Mouse (Mus musculus): Measurements from ENCODE around the gene Optc.

Gene Optc

DNA sequence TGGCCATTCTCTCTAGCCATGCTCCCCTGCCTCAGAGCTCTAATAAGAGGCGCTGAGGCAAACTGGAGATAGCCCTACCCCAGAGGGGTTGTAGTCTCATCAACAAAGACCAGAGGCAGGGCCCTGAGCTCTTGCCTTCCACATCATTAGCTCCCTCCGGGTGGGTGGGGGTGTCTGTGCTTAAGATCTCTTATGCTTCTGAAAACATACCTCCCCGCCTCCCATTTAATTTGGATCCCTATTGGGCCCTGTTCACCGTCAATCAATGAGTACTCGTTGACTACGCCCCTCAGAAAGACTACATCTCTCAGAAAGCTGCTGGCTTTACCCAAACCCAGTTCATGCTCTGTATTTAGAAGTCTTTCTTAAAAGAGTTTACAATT lies 10.3 kb upstream of the Optc start:
- DNase-seq (ENCODE audit: low spot score in 2 of 2): no peak

DNA sequence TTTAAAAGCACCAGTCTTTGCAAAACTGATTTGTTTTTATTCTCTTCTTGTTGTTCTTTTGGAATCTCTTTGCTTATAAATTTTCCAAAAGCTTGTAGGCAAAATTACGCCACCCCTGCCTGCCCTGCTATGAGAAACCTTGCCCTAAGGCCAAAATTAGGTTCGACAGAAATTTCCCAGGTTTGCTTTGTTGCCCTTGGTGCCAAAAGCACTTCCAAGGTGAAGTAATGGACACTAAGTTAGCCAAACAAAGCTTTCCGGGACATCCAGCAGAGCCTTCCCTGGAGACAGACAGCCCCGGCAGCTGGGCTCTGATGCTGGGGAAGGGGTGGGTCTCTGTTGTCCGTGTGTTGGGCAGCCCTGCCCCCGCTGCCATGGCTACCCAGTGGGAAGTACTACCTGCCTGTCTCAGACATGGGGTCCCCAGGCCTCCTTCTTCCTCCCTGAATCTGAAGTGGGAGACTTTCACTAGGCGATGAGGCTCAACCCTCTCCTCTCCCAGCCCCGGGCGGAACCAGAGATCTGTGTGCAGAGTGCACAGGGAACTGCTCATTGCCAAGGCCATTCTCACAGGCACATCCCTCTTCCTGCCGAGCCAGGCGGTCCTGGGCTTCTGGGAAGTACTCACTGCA lies 9.8 kb upstream of the Optc start:
- DNase-seq (ENCODE audit: low spot score in 2 of 2): no peak

GRCm38 (mm10) chr1:133915723-133916355 lies 8.0 kb upstream of the Optc start:
- no peak for DNase-seq (ENCODE audit: low spot score in 2 of 2)

- DNase-seq (ENCODE audit: low spot score in 2 of 2): no peak
Observed at GRCm38 (mm10) chr1:133915115-133915514, 7.3 kb upstream of the Optc start.

GRCm38 (mm10) chr1:133913018-133913417 lies 5.2 kb upstream of the Optc start:
- DNase-seq (ENCODE audit: low spot score in 2 of 2): no peak

GRCm38 (mm10) chr1:133911456-133911855 lies 3.7 kb upstream of the Optc start:
- DNase-seq (ENCODE audit: low spot score in 2 of 2): peak in 1 of 2 experiments; percentile 45

DNA sequence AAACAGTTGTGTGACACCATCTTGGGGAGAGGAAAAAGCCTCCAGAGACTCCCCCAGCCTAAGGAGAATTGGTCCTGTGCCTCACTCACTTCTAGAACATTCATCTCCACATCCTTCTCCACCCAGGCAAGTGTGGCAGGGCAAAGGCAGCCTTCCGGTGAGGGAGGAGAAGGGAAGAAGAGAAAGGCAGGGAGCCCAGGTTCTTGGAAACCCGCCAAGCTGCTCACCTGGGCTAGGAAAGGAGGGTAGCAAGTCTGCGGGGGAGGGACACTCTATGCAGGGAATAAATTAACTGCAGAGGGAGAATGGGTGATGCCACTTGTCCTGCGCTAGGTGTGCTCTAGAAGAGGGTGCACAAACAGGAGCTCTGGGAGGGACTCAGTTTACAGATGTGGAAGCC lies 3.2 kb upstream of the Optc start:
- DNase-seq (ENCODE audit: low spot score in 2 of 2): no peak

GRCm38 (mm10) chr1:133910108-133910507 lies 2.3 kb upstream of the Optc start:
- DNase-seq (ENCODE audit: low spot score in 2 of 2): no peak

DNA sequence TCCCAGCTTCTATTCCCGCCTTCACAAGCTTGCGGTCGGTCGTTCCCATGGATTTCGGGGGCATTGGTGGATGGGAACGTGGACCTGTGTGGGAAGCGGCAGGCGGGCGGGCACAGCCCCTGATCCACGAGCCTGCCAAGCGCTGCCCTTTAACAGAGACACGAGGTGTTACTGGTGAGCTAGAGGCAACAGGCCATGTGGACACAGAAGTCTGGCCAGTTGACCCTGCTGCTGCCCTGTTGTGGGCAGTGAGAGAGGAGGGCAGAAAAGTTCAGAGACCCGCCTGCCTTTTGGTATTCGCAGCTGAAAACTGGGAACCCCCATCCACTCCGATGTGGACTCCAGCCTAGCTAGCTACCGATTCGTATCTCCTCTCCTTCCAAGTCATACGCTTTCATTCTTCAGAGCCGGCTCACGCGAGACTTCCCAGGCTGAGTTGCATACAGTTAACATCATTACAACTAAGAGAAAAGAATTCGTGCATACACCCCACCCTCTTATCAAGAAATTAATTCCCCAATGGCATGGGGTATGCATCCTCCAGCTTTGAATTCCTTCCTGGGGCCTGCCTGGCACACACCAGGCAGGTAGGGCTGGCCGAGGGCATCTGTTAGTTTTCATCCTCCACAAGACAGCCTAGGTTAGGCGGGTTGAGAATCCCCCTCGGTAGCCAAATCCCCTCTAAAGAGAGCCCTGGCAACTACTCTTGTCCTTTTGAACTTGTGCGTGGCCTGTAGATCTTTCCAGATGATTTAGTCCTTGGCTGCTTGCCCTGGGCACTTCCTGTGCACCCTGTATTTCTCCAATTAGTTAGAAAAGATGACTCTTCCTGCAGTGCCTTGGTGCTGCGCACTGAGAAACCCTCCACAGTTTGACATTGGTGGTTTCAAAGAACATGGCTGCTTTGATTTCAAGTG lies 1.1 kb upstream of the Optc start:
- peak in 1 of 2 experiments; percentile 48 for DNase-seq (ENCODE audit: low spot score in 2 of 2)

DNA sequence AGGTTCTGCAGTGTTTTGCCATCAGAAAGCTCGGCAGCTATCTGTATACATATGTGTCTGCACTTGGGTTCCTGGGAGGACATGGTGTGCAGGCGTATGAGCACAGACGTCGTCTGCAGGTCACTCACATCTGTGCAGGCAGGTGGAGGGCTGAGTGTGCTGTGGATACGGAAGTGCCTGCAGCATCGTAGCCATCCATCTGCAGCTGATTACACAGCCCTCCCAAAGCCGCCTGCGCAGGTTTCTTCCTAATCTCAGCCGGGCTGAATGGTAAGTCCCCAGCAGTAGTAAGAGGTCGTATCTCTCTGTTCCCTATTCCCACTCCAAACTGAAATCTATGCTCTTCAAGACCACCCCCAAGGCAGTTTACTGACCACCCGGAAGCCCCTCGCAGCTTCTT lies 1.4 kb downstream of the Optc start:
- no peak for DNase-seq (ENCODE audit: low spot score in 2 of 2)

- DNase-seq (ENCODE audit: low spot score in 2 of 2): no peak
Observed at GRCm38 (mm10) chr1:133900825-133901224, 7.0 kb downstream of the Optc start.

DNA sequence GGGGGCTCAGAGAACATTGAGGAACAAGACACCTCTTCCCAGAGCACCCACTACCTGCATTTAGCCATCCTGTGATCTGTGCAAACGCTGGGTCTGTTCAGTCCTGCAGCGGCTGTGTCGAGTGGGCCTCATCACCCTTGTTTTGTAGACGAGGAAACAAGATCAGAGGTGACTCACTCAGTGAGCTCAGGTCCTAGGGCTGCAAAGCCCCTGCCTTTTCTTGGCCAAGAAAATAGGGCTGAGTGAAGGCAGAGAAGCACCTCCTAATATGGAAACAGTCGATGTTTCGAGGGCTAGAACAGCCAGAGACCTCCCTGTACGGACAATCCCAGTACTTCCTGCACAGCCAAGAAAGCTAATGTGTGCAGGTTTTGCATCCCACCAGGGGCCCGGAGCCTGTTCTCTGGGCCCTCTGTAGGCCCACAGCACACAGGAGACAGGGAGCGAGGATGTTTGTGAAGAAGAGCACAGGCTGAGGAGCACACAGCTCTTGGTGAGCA lies 8.7 kb downstream of the Optc start:
- no peak for DNase-seq (ENCODE audit: low spot score in 2 of 2)

DNA sequence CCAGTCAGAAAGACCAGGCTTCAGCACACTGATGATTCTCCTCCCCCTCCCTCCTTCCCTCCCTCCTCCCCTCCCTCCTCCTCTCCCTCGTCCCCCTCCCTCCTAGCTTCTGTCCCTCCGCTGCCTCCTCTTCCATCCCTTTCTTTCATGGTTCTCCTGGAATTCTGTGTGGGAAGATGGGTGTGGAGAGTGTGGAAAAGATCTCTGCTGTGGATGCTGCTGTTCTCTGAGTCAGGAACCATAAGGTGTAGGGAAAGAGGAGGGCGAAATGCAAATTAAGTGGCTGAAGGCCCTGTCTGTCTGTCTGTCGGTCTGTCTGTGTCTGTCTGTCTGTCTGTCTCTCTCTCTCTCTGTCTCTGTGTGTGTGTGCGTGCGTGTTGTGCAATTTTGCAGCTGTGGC lies 10.5 kb downstream of the Optc start:
- DNase-seq (ENCODE audit: low spot score in 2 of 2): no peak

DNA sequence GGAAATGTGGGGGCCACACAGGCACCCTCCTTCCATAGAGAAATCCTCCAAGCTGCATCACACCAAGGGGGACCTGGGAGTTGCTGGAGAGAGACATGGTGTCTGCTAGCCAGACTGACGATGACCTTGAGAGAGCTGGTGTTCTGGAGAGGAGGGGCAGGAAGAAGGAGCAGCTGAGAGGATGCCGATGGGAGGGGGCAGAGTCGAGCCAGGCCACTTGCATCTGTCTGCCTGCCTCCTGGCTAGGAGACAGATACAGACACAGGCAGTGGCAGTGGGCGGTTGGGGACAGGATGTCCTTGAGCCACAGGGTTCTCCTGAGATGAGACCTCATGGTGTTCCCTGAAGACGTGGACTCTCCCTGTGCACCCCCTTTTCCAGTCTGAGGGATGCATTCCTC lies 16.3 kb downstream of the Optc start:
- DNase-seq (ENCODE audit: low spot score in 2 of 2): no peak

DNA sequence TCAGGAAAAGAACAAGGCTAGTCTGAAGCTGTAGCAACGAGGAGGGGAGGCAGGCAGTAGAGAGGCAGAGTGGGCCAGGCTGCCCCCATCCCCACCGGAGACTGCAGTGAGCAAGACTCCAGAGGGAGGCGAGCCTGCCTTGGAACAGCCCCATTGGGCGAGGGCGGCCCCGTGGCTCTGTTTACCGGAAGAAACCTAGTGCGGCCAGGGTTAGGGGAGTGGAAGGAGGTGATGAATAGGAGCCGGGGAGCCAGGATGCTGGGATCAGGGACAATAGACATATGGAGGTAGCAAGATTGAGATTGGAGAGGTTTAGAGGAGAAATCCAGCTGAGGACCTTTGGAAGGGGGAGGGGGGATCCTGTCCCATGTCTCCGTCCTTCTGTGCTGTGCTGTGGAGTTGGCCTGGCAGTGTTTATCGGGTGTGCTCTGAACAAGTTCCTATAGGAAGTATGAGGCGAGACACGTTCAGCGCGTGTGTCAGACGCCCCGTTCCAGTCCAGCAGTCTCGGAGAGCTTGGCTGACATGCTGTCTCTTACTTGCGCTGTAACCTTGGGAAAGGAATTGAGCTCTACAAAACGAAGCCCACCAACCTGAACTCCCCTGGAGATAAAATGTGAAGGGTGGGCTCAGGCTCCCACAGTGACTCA lies 17.7 kb downstream of the Optc start:
- DNase-seq (ENCODE audit: low spot score in 2 of 2): no peak

- no peak for DNase-seq (ENCODE audit: low spot score in 2 of 2)
Observed at GRCm38 (mm10) chr1:133887538-133888250, 20.1 kb downstream of the Optc start.

GRCm38 (mm10) chr1:133887044-133887443 lies 20.8 kb downstream of the Optc start:
- peak; percentile 54 to 63 for DNase-seq (ENCODE audit: low spot score in 2 of 2)

- no peak for DNase-seq (ENCODE audit: low spot score in 2 of 2)
Observed at GRCm38 (mm10) chr1:133886431-133886830, 21.4 kb downstream of the Optc start.

DNA sequence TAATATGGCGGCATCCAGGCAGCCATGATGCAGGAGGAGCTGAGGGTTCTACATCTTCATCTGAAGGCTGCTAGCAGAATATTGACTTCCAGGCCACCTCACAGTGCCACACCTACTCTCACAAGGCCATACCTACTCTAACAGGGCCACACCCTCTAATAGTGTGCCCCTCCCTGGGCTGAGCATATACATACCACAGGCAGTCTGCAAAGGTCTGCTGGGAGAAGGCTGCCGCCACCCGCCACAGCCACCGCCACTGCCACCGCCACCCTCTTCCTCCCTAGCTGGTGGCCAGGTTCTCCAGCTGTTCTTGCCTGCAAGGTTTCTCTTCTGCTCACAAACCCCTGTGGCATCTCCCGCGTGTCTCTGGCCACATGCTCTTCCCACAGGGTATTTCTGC lies 22.0 kb downstream of the Optc start:
- DNase-seq (ENCODE audit: low spot score in 2 of 2): no peak

GRCm38 (mm10) chr1:133884746-133885145 lies 23.1 kb downstream of the Optc start:
- DNase-seq (ENCODE audit: low spot score in 2 of 2): no peak

DNA sequence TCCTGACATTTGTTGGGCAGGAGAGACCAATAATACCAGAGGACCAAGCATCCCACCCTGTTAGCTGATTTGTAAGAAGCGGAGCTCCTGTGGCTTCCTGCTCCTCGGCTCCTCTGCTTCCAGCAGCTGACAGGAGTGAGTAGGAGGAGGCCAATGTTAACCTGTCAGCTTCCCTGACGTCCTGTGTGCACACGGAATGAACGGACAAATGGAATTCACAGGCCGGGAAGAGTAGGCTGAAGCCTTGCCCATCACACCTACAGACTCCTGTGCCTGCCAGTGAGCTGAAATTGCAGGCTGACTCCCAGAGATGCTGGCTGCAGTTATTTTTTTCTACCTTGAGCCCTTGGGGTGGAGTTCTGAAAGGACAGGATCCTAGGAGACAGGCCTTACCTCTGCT lies 23.7 kb downstream of the Optc start:
- DNase-seq (ENCODE audit: low spot score in 2 of 2): no peak

All from frontal cortex, postnatal 14 days (tissue).